Mouse (Mus musculus): ENCODE results near the gene Rnf4.

GRCm38 (mm10) chr5:34287001-34287837 is 48.9 kb upstream of the Rnf4 start:
- no peak for TF ChIP-seq ZNF384 (IDR thresholded peaks at IDR 0.05; ENCODE audit: low read depth, low read length)
- no peak for TF ChIP-seq HCFC1 (IDR thresholded peaks at IDR 0.05; ENCODE audit: borderline replicate concordance, insufficient read depth, low read length)
- no peak for TF ChIP-seq ZC3H11A (IDR thresholded peaks at IDR 0.05; ENCODE audit: borderline replicate concordance, low read depth, low read length)
- no peak for TF ChIP-seq MAFK (IDR thresholded peaks at IDR 0.05; ENCODE audit: insufficient read depth, low read depth, low read length)
- TF ChIP-seq CHD2 (IDR thresholded peaks at IDR 0.05; ENCODE audit: low read depth, low read length) = no peak
